Mouse (Mus musculus): Measurements from ENCODE around the gene Gm17359. TPM values are rescaled to one million over a fixed set of nuclear protein-coding genes. Genes with fewer than 3 reads are reported as not detected.

The Gm17359 gene
- polyA plus RNA-seq, 1 experiment from 2014 or later: not detected

- Histone ChIP-seq H3K27ac (ENCODE audit: low read depth, low read length) (no peak overlapping the region), H3K9me3 (ENCODE audit: control insufficient read depth) (no peaks in the 10 kb centered on the region), H3K9ac (ENCODE audit: low read depth, low read length) (no peak overlapping the region), H3K4me3 (ENCODE audit: low read depth, low read length) (no peak overlapping the region), H3K4me2 (replicated peaks; ENCODE audit: low read depth) (no peak overlapping the region), H3K36me3 (ENCODE audit: control insufficient read depth, insufficient read depth) (no peaks in the 10 kb centered on the region), H3K4me1 (replicated peaks; ENCODE audit: control insufficient read depth, insufficient read depth, low read length) (no peaks in the 10 kb centered on the region), H3K27me3 (replicated peaks; ENCODE audit: control insufficient read depth, insufficient read depth, low read length) (no peaks in the 10 kb centered on the region)
- no peak for ATAC-seq
- TF ChIP-seq CTCF (IDR thresholded peaks at IDR 0.05; ENCODE audit: low read depth): no peak
- 62% methylated on average over 4 of the region's 4 CpGs for WGBS
These were observed 44.9 kb downstream of the Gm17359 start for GRCm38 (mm10) chr3:79381398-79381797.

- Histone ChIP-seq H3K4me1 (replicated peaks; ENCODE audit: control insufficient read depth, insufficient read depth, low read length) (no peaks in the 10 kb centered on the region), H3K36me3 (ENCODE audit: control insufficient read depth, insufficient read depth) (no peaks in the 10 kb centered on the region), H3K27me3 (replicated peaks; ENCODE audit: control insufficient read depth, insufficient read depth, low read length) (no peaks in the 10 kb centered on the region), H3K9me3 (ENCODE audit: control insufficient read depth) (no peaks in the 10 kb centered on the region), H3K27ac (ENCODE audit: low read depth, low read length) (no peak overlapping the region), H3K4me2 (replicated peaks; ENCODE audit: low read depth) (no peak overlapping the region), H3K4me3 (ENCODE audit: low read depth, low read length) (no peak overlapping the region), H3K9ac (ENCODE audit: low read depth, low read length) (no peak overlapping the region)
- WGBS: 38% methylated on average over 8 of the region's 8 CpGs
- no peak for TF ChIP-seq CTCF (IDR thresholded peaks at IDR 0.05; ENCODE audit: low read depth)
- no peak for ATAC-seq
These were observed 49.1 kb downstream of the Gm17359 start for GRCm38 (mm10) chr3:79385434-79386029.

DNA sequence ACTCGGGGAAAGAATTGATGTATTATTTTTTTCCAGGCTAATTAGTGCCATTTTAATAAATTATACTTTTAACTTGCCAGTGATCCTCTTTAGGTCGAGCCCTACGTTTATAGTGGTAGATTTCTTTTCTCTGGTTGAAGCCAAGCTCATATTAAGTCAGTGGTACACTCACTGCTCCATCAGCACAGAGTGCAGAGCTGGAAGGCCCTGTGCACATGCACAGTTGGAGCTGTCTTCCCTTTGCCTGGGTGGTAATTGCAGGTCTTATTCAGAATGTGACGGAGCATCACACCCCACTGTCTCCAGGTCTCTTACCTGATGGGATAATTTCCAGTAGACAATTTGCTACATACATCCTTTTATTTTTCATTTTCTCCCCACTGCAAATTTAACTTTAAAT, 52.6 kb downstream of the Gm17359 start:
- TF ChIP-seq CTCF (IDR thresholded peaks at IDR 0.05; ENCODE audit: low read depth): no peak
- Histone ChIP-seq H3K4me2 (replicated peaks; ENCODE audit: low read depth) (no peak overlapping the region), H3K27ac (ENCODE audit: low read depth, low read length) (no peak overlapping the region), H3K9ac (ENCODE audit: low read depth, low read length) (no peak overlapping the region), H3K9me3 (ENCODE audit: control insufficient read depth) (no peaks in the 10 kb centered on the region), H3K4me3 (ENCODE audit: low read depth, low read length) (no peak overlapping the region), H3K27me3 (replicated peaks; ENCODE audit: control insufficient read depth, insufficient read depth, low read length) (no peaks in the 10 kb centered on the region), H3K36me3 (ENCODE audit: control insufficient read depth, insufficient read depth) (no peaks in the 10 kb centered on the region), H3K4me1 (replicated peaks; ENCODE audit: control insufficient read depth, insufficient read depth, low read length) (no peaks in the 10 kb centered on the region)
- ATAC-seq: no peak
- WGBS: 65% methylated on average over 4 of the region's 4 CpGs

- Histone ChIP-seq H3K27ac (ENCODE audit: low read depth, low read length) (no peak overlapping the region), H3K4me3 (ENCODE audit: low read depth, low read length) (no peak overlapping the region), H3K9me3 (ENCODE audit: control insufficient read depth) (no peaks in the 10 kb centered on the region), H3K9ac (ENCODE audit: low read depth, low read length) (no peak overlapping the region), H3K4me2 (replicated peaks; ENCODE audit: low read depth) (no peak overlapping the region), H3K36me3 (ENCODE audit: control insufficient read depth, insufficient read depth) (no peaks in the 10 kb centered on the region), H3K4me1 (replicated peaks; ENCODE audit: control insufficient read depth, insufficient read depth, low read length) (no peaks in the 10 kb centered on the region), H3K27me3 (replicated peaks; ENCODE audit: control insufficient read depth, insufficient read depth, low read length) (no peaks in the 10 kb centered on the region)
- 69% methylated on average over 4 of the region's 4 CpGs for WGBS
- no peak for TF ChIP-seq CTCF (IDR thresholded peaks at IDR 0.05; ENCODE audit: low read depth)
- no peak for ATAC-seq
These were observed 64.1 kb downstream of the Gm17359 start for GRCm38 (mm10) chr3:79400552-79400951.

GRCm38 (mm10) chr3:79402056-79402455, 65.6 kb downstream of the Gm17359 start:
- Histone ChIP-seq H3K4me1 (replicated peaks; ENCODE audit: control insufficient read depth, insufficient read depth, low read length) (no peaks in the 10 kb centered on the region), H3K27me3 (replicated peaks; ENCODE audit: control insufficient read depth, insufficient read depth, low read length) (no peaks in the 10 kb centered on the region), H3K27ac (ENCODE audit: low read depth, low read length) (no peak overlapping the region), H3K9ac (ENCODE audit: low read depth, low read length) (no peak overlapping the region), H3K4me2 (replicated peaks; ENCODE audit: low read depth) (no peak overlapping the region), H3K36me3 (ENCODE audit: control insufficient read depth, insufficient read depth) (no peaks in the 10 kb centered on the region), H3K4me3 (ENCODE audit: low read depth, low read length) (no peak overlapping the region), H3K9me3 (ENCODE audit: control insufficient read depth) (no peaks in the 10 kb centered on the region)
- TF ChIP-seq CTCF (IDR thresholded peaks at IDR 0.05; ENCODE audit: low read depth): no peak
- no peak for ATAC-seq
- 89% methylated on average over 8 of the region's 8 CpGs for WGBS

GRCm38 (mm10) chr3:79408546-79408945, 72.1 kb downstream of the Gm17359 start:
- ATAC-seq: no peak
- Histone ChIP-seq H3K27me3 (replicated peaks; ENCODE audit: control insufficient read depth, insufficient read depth, low read length) (no peaks in the 10 kb centered on the region), H3K9me3 (ENCODE audit: control insufficient read depth) (no peaks in the 10 kb centered on the region), H3K4me2 (replicated peaks; ENCODE audit: low read depth) (no peak overlapping the region), H3K27ac (ENCODE audit: low read depth, low read length) (no peak overlapping the region), H3K4me3 (ENCODE audit: low read depth, low read length) (no peak overlapping the region), H3K4me1 (replicated peaks; ENCODE audit: control insufficient read depth, insufficient read depth, low read length) (no peaks in the 10 kb centered on the region), H3K36me3 (ENCODE audit: control insufficient read depth, insufficient read depth) (no peaks in the 10 kb centered on the region), H3K9ac (ENCODE audit: low read depth, low read length) (no peak overlapping the region)
- TF ChIP-seq CTCF (IDR thresholded peaks at IDR 0.05; ENCODE audit: low read depth): no peak
- WGBS: 60% methylated on average over 4 of the region's 4 CpGs

Measured in intestine, postnatal 0 days (tissue).